Mouse (Mus musculus) R1 (cell line): ENCODE results near the gene Zfp108.

ENCODE experiments used
- DNase-seq: peaks from one replicate; pipeline ENCODE4 v3.0.0-alpha.2; 2018; ENCODE audit warnings: low read depth, low spot score

Gene Zfp108

DNA sequence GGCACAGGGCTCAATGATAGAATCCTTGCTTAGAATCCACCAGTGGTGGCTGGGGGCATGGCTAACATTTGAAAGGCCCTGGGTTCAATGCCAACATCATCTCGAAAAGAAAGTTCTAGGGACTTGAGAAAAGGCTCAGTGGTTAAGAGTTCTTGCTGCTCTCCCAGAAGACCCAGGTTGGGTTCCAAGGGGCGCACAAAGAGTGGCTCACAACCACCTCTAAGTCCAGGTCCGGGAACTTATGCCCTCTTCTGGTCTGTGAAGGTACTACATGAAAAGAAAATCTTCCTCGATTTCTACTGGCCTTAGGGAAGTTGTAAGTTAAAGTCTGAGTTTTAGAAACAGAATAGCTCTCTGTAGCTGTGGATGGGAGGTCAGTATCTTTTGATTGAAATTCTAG, 31.5 kb downstream of the Zfp108 start:
- peak; percentile 43 for DNase-seq

DNA sequence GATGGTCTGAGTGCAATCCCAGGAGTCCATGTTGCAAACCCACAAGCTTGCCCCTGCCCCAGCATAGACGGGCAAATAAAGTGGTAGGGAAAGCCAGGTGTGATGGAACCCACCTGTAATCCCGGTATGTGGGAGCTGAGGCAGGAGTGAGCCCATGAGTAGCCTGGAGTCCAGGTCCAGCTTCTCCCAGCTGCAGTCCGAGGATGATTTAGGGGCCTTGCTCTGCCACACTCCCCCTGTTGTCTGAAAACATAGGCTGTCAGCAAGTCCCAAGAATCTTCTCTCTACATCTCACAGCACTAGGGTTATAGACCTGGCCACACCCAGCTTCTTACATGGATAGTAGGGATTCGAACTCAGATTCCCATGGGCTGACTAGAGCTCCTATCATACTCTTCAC, 32.3 kb downstream of the Zfp108 start:
- no peak for DNase-seq

DNA sequence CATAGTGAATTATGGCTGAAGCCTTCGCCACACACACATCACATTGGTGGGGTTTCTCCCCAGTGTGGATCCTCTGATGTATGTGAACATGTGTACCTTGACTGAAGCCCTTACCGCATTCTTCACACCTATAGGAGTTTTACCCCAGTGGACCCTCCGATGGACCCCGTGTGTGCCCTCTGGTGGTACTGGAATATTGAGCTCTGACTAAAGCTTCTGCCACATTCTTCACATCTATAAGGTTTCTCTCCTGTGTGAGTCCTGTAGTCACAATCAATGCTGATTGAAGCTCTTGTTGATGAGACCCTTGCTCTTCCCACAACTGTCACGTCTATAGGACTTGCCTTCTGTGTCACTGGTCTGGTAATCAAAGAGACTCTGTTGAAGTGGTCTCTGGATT, 33.1 kb downstream of the Zfp108 start:
- peak; percentile 67 for DNase-seq

DNA sequence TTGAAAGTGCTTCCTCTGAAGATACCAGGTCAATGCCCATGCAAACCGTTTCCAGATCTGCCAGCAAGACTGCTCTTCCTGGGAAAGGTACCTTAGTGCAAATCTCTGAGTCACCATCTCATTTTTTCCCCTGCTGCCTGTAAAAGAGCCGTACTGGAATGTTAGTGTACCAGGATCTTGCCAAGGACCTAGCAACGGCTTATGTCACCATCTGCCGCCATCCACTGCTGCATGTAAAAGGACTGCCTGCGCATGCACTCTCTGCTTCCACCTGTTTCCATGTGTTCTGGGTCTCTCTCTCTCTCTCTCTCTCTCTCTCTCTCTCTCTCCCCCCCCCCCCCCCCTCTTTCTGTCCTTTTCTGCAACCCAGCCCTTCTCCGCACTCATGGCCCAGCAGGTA, 33.9 kb downstream of the Zfp108 start:
- DNase-seq: no peak

- DNase-seq: no peak
These were observed 35.6 kb downstream of the Zfp108 start for GRCm38 (mm10) chr7:24290106-24290693.

DNA sequence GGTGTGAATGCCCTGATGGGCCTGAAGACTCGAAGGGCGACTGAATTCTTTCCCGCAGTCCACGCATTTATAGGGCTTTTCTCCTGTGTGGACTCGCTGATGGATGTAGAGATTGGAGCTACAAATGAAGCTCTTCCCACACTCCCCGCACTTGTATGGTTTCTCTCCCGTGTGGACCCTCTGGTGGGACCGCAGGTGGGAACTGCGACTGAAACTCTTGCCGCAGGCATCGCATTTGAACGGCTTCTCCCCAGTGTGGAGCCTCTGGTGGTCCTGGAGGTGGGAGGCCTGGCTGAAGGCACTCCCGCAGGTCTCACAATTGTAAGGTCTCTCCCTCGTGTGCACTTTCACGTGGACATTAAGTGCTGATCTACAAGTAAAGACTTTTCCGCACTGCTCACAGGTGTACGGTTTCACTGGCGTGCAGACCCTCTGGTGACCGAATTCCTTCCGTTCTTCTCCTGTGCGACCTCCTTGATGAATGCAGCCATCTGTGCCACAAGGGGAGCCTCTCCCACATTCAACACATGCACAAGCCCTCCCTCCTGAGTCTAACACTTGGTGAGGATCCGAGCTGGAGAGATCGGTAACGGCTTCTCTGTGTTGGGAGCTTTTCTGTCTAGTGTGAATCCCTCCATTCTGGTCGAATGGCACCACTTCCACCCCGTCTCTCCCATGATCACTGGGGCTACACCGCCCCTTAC, 36.9 kb downstream of the Zfp108 start:
- DNase-seq: peak; percentile 59

DNA sequence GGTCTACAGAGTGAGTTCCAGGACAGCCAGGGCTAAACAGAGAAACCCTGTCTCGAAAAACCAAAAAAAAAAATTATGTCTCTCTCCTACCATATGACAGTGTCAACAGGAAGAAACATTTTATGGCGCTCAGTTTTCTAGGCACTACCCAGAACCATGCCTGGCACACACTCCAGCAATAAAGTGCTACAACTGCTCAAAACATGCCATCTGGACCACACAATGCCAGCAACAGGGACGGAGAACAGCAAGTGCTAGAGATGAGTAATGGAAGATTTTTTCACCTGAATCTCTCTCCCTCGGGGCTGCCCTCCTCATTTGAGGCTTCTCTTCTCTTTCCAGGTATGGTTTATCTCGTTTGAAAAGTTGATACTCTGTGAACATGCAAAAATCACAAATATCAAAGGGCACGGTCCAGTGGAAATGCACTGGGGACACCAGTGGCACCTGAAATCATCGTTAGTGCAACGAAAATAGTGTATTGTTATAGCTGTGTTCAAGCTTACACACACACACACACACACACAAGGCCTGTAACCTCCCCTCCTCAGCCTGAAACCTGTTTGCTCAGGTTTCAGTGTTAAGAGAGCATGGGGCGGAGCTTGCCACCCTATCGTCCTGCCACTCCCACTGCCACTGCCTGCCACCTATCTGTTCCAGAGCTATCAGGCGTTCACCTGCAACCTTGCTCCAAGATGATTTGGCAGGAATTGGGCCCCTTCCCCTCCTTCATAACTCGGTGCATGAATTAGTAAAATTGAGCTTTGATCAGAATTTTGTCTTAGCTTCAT, 38.7 kb downstream of the Zfp108 start:
- DNase-seq: no peak

DNA sequence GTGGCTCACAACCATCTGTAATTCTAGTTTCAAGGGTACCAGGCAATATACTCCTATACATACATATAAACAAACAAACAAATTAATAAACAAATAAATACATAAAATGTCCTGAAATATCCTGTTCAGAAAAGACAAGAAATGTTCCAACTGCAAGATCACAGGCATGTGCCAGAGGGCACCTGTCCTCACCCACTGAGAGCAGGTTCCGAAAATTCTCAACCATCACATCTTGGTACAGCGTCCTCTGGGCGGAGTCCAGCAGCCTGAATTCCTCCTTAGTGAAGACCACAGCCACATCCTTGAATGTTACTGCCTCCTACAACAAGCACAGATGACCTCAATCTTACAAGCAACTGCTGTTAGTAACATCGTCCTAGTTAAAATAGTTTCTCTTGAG, 40.2 kb downstream of the Zfp108 start:
- no peak for DNase-seq

GRCm38 (mm10) chr7:24295376-24295775, 40.8 kb downstream of the Zfp108 start:
- DNase-seq: no peak

GRCm38 (mm10) chr7:24296386-24296785, 41.8 kb downstream of the Zfp108 start:
- no peak for DNase-seq

DNA sequence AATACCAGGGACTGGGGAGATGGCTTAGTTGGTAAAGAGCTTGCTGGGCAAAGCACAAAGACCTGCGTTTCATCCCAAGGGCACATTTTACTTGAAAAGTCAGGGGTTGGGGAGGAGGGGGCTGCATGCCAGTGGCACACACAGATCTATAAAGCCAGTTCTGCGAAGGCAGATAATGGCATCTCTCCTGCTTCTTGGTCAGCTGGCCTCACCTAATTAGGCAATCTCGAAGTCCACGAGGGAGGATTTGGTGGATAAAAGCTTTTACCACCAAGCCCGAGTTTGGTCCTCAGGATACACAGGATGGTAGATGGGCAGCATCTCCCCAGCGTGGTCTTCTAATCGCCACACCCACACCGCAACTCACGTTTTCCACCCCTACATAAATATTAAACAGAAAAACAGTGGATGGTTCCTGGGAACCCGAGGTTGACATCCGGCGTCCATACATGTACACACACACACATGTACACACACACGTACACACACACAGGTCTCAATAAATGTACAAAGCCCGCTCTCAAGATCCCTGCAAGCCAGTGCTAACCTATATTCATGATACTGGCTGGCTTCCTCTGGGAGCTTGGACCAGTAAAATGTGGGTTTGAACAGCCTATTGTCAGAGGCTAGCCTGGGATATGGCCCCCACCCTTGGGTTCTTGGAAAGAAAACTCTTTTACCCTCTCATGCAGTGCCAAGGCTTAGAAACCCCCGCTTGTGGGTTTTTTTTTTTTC, 42.9 kb downstream of the Zfp108 start:
- DNase-seq: no peak

- DNase-seq: no peak
These were observed 44.0 kb downstream of the Zfp108 start for GRCm38 (mm10) chr7:24298635-24298972.

GRCm38 (mm10) chr7:24298973-24299708, 44.5 kb downstream of the Zfp108 start:
- DNase-seq: peak; percentile 95

- no peak for DNase-seq
These were observed 45.4 kb downstream of the Zfp108 start for GRCm38 (mm10) chr7:24299823-24300481.

DNA sequence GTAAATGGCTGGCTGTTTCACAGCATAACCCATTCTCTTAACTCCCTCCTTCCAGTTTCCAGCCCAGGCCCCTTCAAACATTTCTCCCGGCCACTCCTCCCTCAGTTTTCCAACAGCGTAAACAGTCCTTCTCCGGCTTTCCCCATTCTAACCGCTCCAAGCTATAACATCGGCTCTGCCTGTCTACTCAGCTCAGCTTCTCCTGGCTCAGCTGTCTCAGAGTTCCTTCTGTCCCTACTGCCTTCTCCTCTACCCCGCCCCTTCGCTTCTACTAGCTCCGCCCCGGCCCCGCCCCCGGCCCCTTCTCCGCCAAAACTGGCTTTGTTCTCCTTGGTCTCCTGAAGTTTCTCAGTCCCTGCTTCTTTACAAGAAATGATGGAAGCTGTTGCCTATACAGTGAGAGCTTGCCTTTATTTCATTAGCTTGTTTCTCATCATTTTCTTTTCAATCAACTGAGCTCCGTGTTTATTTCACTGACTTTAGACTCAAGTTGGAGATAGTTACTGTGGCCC, 46.2 kb downstream of the Zfp108 start, which contains the start of gene Zfp61:
Gene Zfp61 (minus strand): TSS at position 462 of the 512 bp plus-strand sequence.
- DNase-seq: no peak
